Mouse (Mus musculus) thymus, adult 2 months (tissue): ENCODE measurements around the gene Rab44. TPM values are rescaled to one million over a fixed set of nuclear protein-coding genes. Genes with fewer than 3 reads are reported as not detected.

Experiments
- DNase-seq: peaks from one replicate; pipeline ENCODE4 v3.0.0; 2021
- H3K27ac ChIP-seq: fragments of 200-500 bp; 2 replicates; pipeline ENCODE4 v1.5.1; 2012; ENCODE audit warnings: low read length, control low read depth; ENCODE audit not compliant: control insufficient read depth, insufficient read depth
- H3K27me3 ChIP-seq: fragments of 200-500 bp; 2 replicates; pipeline ENCODE4 v1.6.1; 2012; ENCODE audit warnings: mild to moderate bottlenecking, low read length, moderate library complexity, mixed read lengths; ENCODE audit not compliant: control insufficient read depth, insufficient read depth
- H3K36me3 ChIP-seq: fragments of 200-500 bp; 2 replicates; pipeline ENCODE4 v1.6.1; 2012; ENCODE audit warnings: mild to moderate bottlenecking, low read length, moderate library complexity; ENCODE audit not compliant: control insufficient read depth, insufficient read depth
- H3K4me1 ChIP-seq: fragments of 200-500 bp; replicated peaks from 2 replicates; pipeline ENCODE4 v1.6.1; 2012; ENCODE audit warnings: low read length; ENCODE audit not compliant: control insufficient read depth, insufficient read depth
- H3K4me3 ChIP-seq: fragments of 200-500 bp; 2 replicates; pipeline ENCODE4 v1.5.1; 2012; ENCODE audit warnings: mild to moderate bottlenecking, low read length, control low read depth, moderate library complexity; ENCODE audit not compliant: control insufficient read depth, insufficient read depth
- CTCF ChIP-seq: fragments of 200-500 bp; IDR thresholded peaks from 2 replicates; pipeline ENCODE4 v1.5.1; 2012; ENCODE audit warnings: mild to moderate bottlenecking, control low read depth, low read length, moderate library complexity, borderline replicate concordance; ENCODE audit not compliant: control insufficient read depth, poor library complexity, insufficient read depth; ENCODE audit errors: extremely low read depth
- POLR2A ChIP-seq: fragments of 200-500 bp; IDR thresholded peaks from 2 replicates; pipeline ENCODE4 v1.6.1; 2012; ENCODE audit warnings: mild to moderate bottlenecking, low read length, control low read depth, moderate library complexity; ENCODE audit not compliant: control insufficient read depth, poor library complexity, insufficient read depth; ENCODE audit errors: extremely low read depth
- WGBS: fragments of 180-500 bp; shearing (Covaris S2); methylation state at CpG from one replicate; pipeline ENCODE4 v1.1.7; 2018; 5-methylcytosine and 5-hydroxymethylcytosine counted together
- polyA plus RNA-seq: library from polyadenylated mRNA; depleted of rRNA; stranded (reverse); fragments of >200 nt; gene quantifications from 2 replicates; pipeline ENCODE4 v1.2.3, GENCODE M21; 2012

The Rab44 gene
- polyA plus RNA-seq, 1 experiment: 8.9 TPM

DNA sequence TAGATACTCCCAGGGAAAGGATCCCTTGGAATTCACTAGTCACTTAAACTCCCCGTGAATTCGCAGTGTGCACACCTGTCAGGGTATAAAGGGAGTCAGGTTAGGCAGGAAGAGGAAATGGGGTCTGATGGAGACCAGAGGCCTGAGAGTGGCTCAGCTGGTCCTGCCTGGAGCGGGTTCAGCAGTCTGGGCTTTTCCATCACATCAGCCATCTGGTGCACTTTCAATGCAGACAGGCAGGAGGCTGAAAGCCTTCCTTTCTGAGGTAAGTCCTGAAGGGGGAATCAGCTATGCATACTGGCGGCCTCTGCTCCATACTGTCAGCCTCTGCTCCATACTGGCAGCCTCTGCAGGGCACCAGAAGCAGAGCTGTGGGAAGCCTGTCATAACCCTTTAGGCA, 27.0 kb upstream of the Rab44 start:
- DNase-seq: no peak
- H3K4me1 ChIP-seq: peaks cover 4% of the 10 kb centered on the region
- H3K36me3 ChIP-seq: no peaks in the 10 kb centered on the region
- 83% methylated on average over 4 of the region's 4 CpGs for WGBS
- no peak for TF ChIP-seq POLR2A
- TF ChIP-seq CTCF: no peak
- H3K27me3 ChIP-seq: no peaks in the 10 kb centered on the region; the same call in 1 of the 2 replicates
- H3K27ac ChIP-seq: no peak overlapping the region
- H3K4me3 ChIP-seq: no peak overlapping the region

DNA sequence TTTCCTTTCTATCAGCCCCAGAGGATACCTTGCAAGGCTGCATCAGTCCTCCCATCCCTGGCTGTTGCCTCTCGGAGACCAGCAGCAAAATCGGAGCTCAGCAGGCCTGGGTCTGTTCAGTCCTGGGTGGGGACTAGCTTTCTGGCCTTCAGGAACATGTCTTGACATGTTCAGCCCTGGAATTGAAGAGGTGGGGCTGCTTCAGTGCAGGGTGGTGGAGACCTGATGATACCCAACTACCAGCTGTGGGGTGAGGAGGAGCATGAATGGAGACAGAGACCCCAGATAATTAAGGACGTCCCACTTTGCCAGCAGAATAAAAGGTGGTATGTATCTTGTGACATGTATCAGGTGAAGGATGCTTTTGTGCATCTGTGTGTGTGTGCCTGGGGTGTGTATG, 23.2 kb upstream of the Rab44 start, which contains the start of gene Cdkn1a:
TSS of gene Cdkn1a (plus strand) at position 201 of the 400 bp plus-strand sequence.
- peaks cover 10% of the 10 kb centered on the region; the same call in 1 of the 2 replicates for H3K27me3 ChIP-seq
- no peaks in the 10 kb centered on the region for H3K36me3 ChIP-seq
- no peak for TF ChIP-seq POLR2A
- TF ChIP-seq CTCF: no peak
- H3K4me1 ChIP-seq: peaks cover 22% of the 10 kb centered on the region
- no peak for DNase-seq
- H3K27ac ChIP-seq: no peak within 1 kb of the TSS
- 95% methylated on average over 3 of the region's 3 CpGs for WGBS
- no peak within 1 kb of the TSS for H3K4me3 ChIP-seq

DNA sequence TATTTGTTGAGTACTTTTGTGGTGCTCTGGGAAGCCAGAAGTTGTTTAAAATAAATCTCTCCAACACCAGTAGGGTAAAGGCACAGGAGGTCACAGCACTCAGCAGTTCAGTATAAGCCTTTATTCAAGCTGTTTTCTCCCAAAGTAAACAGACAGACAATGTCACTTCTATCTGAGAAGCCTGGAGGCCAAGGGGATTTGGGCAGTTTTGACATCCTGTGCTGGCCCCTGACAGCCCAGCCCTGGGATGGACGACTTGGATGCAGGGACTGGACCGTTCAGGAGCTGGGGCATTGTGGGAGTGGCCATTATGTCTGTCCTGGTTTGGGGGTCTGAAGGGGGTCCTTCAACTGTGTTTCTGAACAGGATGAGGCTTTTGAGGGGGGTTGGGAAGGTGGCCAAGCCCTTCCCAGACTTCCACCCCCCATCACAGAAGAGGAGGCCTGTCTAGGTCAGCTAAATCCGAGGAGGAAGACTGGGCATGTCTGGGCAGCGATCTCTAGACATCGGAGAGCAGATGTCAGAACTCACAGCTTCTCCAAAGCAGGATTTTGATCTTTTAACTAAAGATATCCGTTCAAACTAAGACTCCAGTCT, 22.5 kb upstream of the Rab44 start:
- Histone ChIP-seq H3K4me3 (no peak overlapping the region), H3K27ac (no peak overlapping the region), H3K4me1 (peaks cover 22% of the 10 kb centered on the region), H3K27me3 (peaks cover 10% of the 10 kb centered on the region; the same call in 1 of the 2 replicates), H3K36me3 (no peaks in the 10 kb centered on the region)
- 85% methylated on average over 6 of the region's 6 CpGs for whole genome bisulfite sequencing
- no peak for TF ChIP-seq CTCF
- TF ChIP-seq POLR2A: no peak
- DNase-seq: no peak

DNA sequence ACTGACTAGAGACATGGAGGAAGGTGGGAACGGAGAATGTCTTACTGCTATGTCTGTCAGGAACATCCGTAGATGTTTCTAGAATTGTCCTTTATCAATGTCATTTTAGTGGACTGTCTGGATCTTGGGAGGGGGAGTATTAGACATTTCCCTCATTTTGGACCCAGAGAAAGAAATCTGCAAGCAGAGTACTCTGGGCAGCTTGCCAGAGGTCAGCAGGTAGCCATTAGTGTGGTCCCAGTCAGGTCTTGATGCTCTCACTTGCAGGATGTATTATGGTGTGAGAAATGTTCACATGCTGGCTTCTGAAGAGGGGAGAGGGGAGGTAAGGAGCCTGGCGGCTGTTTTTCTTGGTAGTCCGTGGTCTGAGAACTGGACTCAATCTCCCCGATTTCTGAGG, 21.4 kb upstream of the Rab44 start:
- Histone ChIP-seq H3K27ac (no peak overlapping the region), H3K4me3 (no peak overlapping the region), H3K36me3 (no peaks in the 10 kb centered on the region), H3K27me3 (peaks cover 10% of the 10 kb centered on the region; the same call in 1 of the 2 replicates), H3K4me1 (peaks cover 22% of the 10 kb centered on the region)
- WGBS: 81% methylated on average over 5 of the region's 5 CpGs
- TF ChIP-seq CTCF: no peak
- TF ChIP-seq POLR2A: no peak
- no peak for DNase-seq

DNA sequence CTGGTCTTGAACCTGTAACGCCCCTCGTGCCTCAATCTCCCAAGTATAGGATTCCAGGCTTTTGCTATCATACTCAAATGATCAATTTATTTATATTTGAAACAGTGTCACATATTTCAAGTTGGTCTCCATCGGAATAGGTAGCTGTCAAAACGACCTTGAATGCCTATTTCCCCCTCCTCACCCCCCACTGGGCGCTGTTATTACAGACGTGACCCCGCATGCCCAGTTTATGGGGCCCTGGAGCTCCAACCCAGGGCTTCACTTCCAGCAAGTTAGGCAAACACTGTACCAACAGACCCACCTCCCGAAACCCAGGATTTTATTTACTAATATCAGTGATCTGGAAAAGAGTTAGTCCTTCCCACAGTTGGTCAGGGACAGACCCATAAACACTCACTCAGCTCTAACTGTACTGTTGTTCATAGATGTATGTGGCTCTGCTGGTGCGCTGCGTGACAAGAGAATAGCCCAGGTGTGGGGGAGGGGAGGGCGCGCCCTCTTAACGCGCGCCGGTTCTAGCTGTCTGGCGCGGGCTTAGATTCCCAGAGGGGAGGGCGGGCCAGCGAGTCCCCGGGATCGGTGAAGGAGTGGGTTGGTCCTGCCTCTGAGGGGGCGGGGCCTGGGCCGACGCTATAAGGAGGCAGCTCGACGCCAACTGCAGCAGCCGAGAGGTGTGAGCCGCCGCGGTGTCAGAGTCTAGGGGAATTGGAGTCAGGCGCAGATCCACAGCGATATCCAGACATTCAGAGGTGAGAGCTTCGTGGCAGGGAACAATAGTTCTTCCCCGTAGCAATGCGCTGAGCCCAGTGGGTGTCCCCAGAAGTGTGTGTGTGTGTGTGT, 20.6 kb upstream of the Rab44 start:
- Histone ChIP-seq H3K36me3 (no peaks in the 10 kb centered on the region), H3K4me3 (peak overlapping the region; percentile 69), H3K27me3 (peaks cover 10% of the 10 kb centered on the region; the same call in 1 of the 2 replicates), H3K27ac (no peak overlapping the region), H3K4me1 (peaks cover 22% of the 10 kb centered on the region)
- peak; percentile 64 for DNase-seq
- WGBS: 17% methylated on average over 36 of the region's 36 CpGs
- TF ChIP-seq CTCF (no peak), POLR2A (peak; percentile 34; the same call in 1 of the 2 replicates)

DNA sequence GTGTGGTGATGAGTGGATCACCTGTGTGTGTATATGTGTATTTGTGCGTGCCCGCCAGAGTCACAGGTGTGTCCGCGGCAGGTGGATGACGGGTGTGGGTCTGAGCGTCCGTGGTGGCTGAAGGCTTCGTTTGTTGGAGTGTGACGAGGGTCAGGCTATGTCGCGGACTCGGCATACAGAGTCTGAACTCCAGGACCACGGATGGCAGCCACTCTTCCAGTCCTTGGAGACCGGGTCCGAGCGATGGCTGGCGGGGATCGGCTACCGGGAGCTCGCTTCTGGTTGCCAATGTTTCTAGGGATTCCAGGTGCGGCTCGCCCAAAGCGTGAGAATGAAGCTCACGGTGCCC, 20.0 kb upstream of the Rab44 start:
- no peak for DNase-seq
- under 1% methylated on average over 24 of the region's 24 CpGs for WGBS

More for the DNA sequence above, 20.0 kb upstream of the Rab44 start:
- no peaks in the 10 kb centered on the region for H3K36me3 ChIP-seq
- peaks cover 25% of the 10 kb centered on the region for H3K4me1 ChIP-seq
- TF ChIP-seq POLR2A (no peak), CTCF (no peak)
- peaks cover 10% of the 10 kb centered on the region; the same call in 1 of the 2 replicates for H3K27me3 ChIP-seq
- H3K4me3 ChIP-seq: peak overlapping the region; percentile 69
- no peak overlapping the region for H3K27ac ChIP-seq
